Mouse (Mus musculus) lung, postnatal 0 days (tissue): ENCODE results near the gene Fbxo21. TPM values are rescaled to one million over a fixed set of nuclear protein-coding genes. Genes with fewer than 3 reads are reported as not detected.

ENCODE experiments used
- ATAC-seq: fragments of 200-750 bp; cut with Nextera tagmentation; 2 replicates; pipeline ENCODE4 v1.8.0; 2017; ENCODE audit warnings: moderate library complexity
- DNase-seq: peaks from one replicate; pipeline ENCODE4 v3.0.0-alpha.2; 2016; ENCODE audit warnings: low spot score
- H3K27ac ChIP-seq: fragments of 300-500 bp; sonication (generic); 2 replicates; pipeline ENCODE4 v1.5.1; 2014; ENCODE audit warnings: antibody characterized with exemption, mild to moderate bottlenecking, low read length, mixed read lengths
- H3K27me3 ChIP-seq: fragments of 300-500 bp; sonication (generic); replicated peaks from 2 replicates; pipeline ENCODE4 v1.6.1; 2014; ENCODE audit warnings: low read length, mixed read lengths; ENCODE audit not compliant: insufficient read depth
- H3K36me3 ChIP-seq: fragments of 300-500 bp; sonication (generic); 2 replicates; pipeline ENCODE4 v1.6.1; 2014; ENCODE audit warnings: low read length, mixed read lengths; ENCODE audit not compliant: insufficient read depth
- H3K4me1 ChIP-seq: fragments of 300-500 bp; sonication (generic); 2 replicates; pipeline ENCODE4 v1.6.1; 2014; ENCODE audit warnings: antibody characterized with exemption, low read depth, low read length, mixed read lengths; ENCODE audit not compliant: insufficient read depth
- H3K4me2 ChIP-seq: fragments of 300-500 bp; sonication (generic); replicated peaks from 2 replicates; pipeline ENCODE4 v1.6.1; 2014; ENCODE audit warnings: low read depth, mild to moderate bottlenecking, low read length, moderate library complexity, mixed read lengths
- H3K4me3 ChIP-seq: fragments of 300-500 bp; sonication (generic); 2 replicates; pipeline ENCODE4 v1.5.1; 2014; ENCODE audit warnings: low read depth, low read length
- H3K9ac ChIP-seq: fragments of 300-500 bp; sonication (generic); replicated peaks from 2 replicates; pipeline ENCODE4 v1.6.1; 2014; ENCODE audit warnings: low read depth, mild to moderate bottlenecking
- H3K9me3 ChIP-seq: fragments of 300-500 bp; sonication (generic); 2 replicates; pipeline ENCODE4 v1.6.1; 2016; ENCODE audit warnings: low read length, mixed read lengths
- CTCF ChIP-seq: IDR thresholded peaks from 2 replicates; pipeline ENCODE4 v1.5.1; 2016; ENCODE audit warnings: antibody characterized with exemption, mild to moderate bottlenecking
- EP300 ChIP-seq: IDR thresholded peaks from 2 replicates; pipeline ENCODE4 v1.6.1; 2016; ENCODE audit warnings: antibody characterized with exemption, mild to moderate bottlenecking, control low read depth
- WGBS: fragments of 180-500 bp; shearing (Covaris S2); extraction: QIAGEN DNeasy Blood & Tissue Kit; methylation state at CpG from one replicate; pipeline ENCODE4 v1.1.7; 2014; 5-methylcytosine and 5-hydroxymethylcytosine counted together
- polyA plus RNA-seq: library from polyadenylated mRNA; unstranded; fragments of >200 nt; fragmentation: Nextera tagmentation; extraction: Ambion mirVana; gene quantifications from 2 replicates; pipeline ENCODE4 v1.2.1, GENCODE M21; 2015

The Fbxo21 gene
- polyA plus RNA-seq, result 18.8 and 19.8 TPM in 2 replicates

- TF ChIP-seq EP300 (no peak), CTCF (peak; percentile 41)
- no peaks in the 10 kb centered on the region for H3K36me3 ChIP-seq
- peak within 1 kb of the TSS; percentile 95 for H3K4me2 ChIP-seq
- peak; percentile 93 for DNase-seq
- no peaks in the 10 kb centered on the region for H3K9me3 ChIP-seq
- under 1% methylated on average over 67 of the region's 88 CpGs for WGBS
- H3K27ac ChIP-seq, result peak within 1 kb of the TSS; percentile 66; the same call in 1 of the 2 replicates
- H3K4me3 ChIP-seq, result peak within 1 kb of the TSS; percentile 95
- H3K4me1 ChIP-seq, result no peaks in the 10 kb centered on the region; the same call in 1 of the 2 replicates
- peak within 1 kb of the TSS; percentile 62 for H3K9ac ChIP-seq
- no peaks in the 10 kb centered on the region for H3K27me3 ChIP-seq
- peak; percentile 98 for ATAC-seq
Measured at GRCm38 (mm10) chr5:117976657-117977500, at the start of gene Fbxo21. Fbxo21 (plus strand) TSS chr5:117976730.

GRCm38 (mm10) chr5:117928553-117928952 lies 48.0 kb upstream of the Fbxo21 start:
- Histone ChIP-seq H3K4me3 (no peak overlapping the region), H3K9ac (no peak overlapping the region), H3K9me3 (no peaks in the 10 kb centered on the region), H3K27ac (no peak overlapping the region), H3K27me3 (no peaks in the 10 kb centered on the region), H3K36me3 (no peaks in the 10 kb centered on the region), H3K4me2 (no peak overlapping the region), H3K4me1 (no peaks in the 10 kb centered on the region)
- ATAC-seq, result no peak
- DNase-seq, result no peak
- 94% methylated on average over 2 of the region's 2 CpGs for WGBS
- TF ChIP-seq EP300 (no peak), CTCF (no peak)

- Histone ChIP-seq H3K4me3 (no peak overlapping the region), H3K27me3 (no peaks in the 10 kb centered on the region), H3K9ac (no peak overlapping the region), H3K4me1 (no peaks in the 10 kb centered on the region), H3K9me3 (no peaks in the 10 kb centered on the region), H3K36me3 (no peaks in the 10 kb centered on the region), H3K27ac (no peak overlapping the region), H3K4me2 (no peak overlapping the region)
- TF ChIP-seq EP300 (no peak), CTCF (no peak)
- WGBS, result 74% methylated on average over 2 of the region's 2 CpGs
- DNase-seq (no peak), ATAC-seq (no peak)
Measured at GRCm38 (mm10) chr5:117932222-117932621, 44.3 kb upstream of the Fbxo21 start.

- Histone ChIP-seq H3K4me3 (no peak overlapping the region), H3K27me3 (0 out of 2 replicates have a peak, but pooled peaks cover 5% of the 10 kb centered on the region), H3K36me3 (no peaks in the 10 kb centered on the region), H3K27ac (no peak overlapping the region), H3K4me1 (no peaks in the 10 kb centered on the region), H3K9ac (no peak overlapping the region), H3K4me2 (no peak overlapping the region), H3K9me3 (no peaks in the 10 kb centered on the region)
- ATAC-seq (peak; percentile 48; the same call in 1 of the 2 replicates), DNase-seq (peak; percentile 85)
- TF ChIP-seq EP300 (no peak), CTCF (peak; percentile 84)
- WGBS, result 1% methylated on average over 6 of the region's 9 CpGs
Measured at GRCm38 (mm10) chr5:117932862-117933261, 43.7 kb upstream of the Fbxo21 start.

GRCm38 (mm10) chr5:117936346-117936745 lies 40.2 kb upstream of the Fbxo21 start:
- Histone ChIP-seq H3K4me1 (no peaks in the 10 kb centered on the region), H3K4me3 (no peak overlapping the region), H3K9me3 (no peaks in the 10 kb centered on the region), H3K4me2 (no peak overlapping the region), H3K27ac (no peak overlapping the region), H3K9ac (no peak overlapping the region), H3K27me3 (0 out of 2 replicates have a peak, but pooled peaks cover 5% of the 10 kb centered on the region), H3K36me3 (no peaks in the 10 kb centered on the region)
- 63% methylated on average over 16 of the region's 16 CpGs for WGBS
- no peak for ATAC-seq
- TF ChIP-seq CTCF, result no peak
- no peak for DNase-seq

- Histone ChIP-seq H3K4me3 (no peak overlapping the region), H3K9me3 (no peaks in the 10 kb centered on the region), H3K9ac (no peak overlapping the region), H3K27ac (no peak overlapping the region), H3K36me3 (no peaks in the 10 kb centered on the region), H3K4me2 (no peak overlapping the region), H3K4me1 (no peaks in the 10 kb centered on the region), H3K27me3 (0 out of 2 replicates have a peak, but pooled peaks cover 5% of the 10 kb centered on the region)
- WGBS, result 79% methylated on average over 3 of the region's 3 CpGs
- ATAC-seq (no peak), DNase-seq (no peak)
- TF ChIP-seq CTCF (no peak), EP300 (no peak)
Measured at GRCm38 (mm10) chr5:117937186-117937585, 39.3 kb upstream of the Fbxo21 start.
